Comparison of ENCODE assay signal across 25 mouse cellular contexts in genomic region chr11:64039600-64039999, GRCm38 (mm10).
"Had no signal": no experiment of that assay in that cellular context is flagged by ENCODE, and none has a peak within 500 bp of the region (broad histone marks: within the 10 kb centered on the region; RNA-seq: fewer than 3 reads in every experiment).

No protein-coding gene starts in this region.

- DNase-seq: gastrocnemius, adult 2 months; gastrocnemius, postnatal 10 days; gastrocnemius, postnatal 25 days; heart, adult 18-20 months; heart, postnatal 14 days; heart, postnatal 36 days; kidney, adult 18-20 months; kidney, adult 8-10 months; kidney, postnatal 14 days; kidney, postnatal 36 days; layer of hippocampus, adult 9-11 months; layer of hippocampus, postnatal 36 days; left cerebral cortex, postnatal 4 days; liver; liver, embryonic 13.5 days had no signal

- ATAC-seq: hindbrain, postnatal 0 days; intestine, embryonic 16.5 days had no signal

- H3K27me3 ChIP-seq: heart, embryonic 15.5 days; hindbrain, embryonic 15.5 days; kidney, embryonic 15.5 days; liver, embryonic 13.5 days; liver, embryonic 15.5 days had no signal

- H3K9ac ChIP-seq: heart, embryonic 13.5 days; heart, embryonic 15.5 days; hindbrain, embryonic 13.5 days; hindbrain, embryonic 15.5 days; kidney, embryonic 15.5 days; limb, embryonic 12.5 days; liver, embryonic 13.5 days; liver, embryonic 15.5 days had no signal

- H3K9me3 ChIP-seq: heart, embryonic 13.5 days; heart, embryonic 15.5 days; hindbrain, embryonic 13.5 days; hindbrain, embryonic 15.5 days; kidney, embryonic 15.5 days; limb, embryonic 12.5 days; liver, embryonic 13.5 days; liver, embryonic 15.5 days had no signal

- H3K36me3 ChIP-seq: heart, embryonic 15.5 days; kidney, embryonic 15.5 days; liver, embryonic 15.5 days had no signal

- H3K27ac ChIP-seq: gastrocnemius, adult 2 months; heart, embryonic 13.5 days; heart, embryonic 15.5 days; hindbrain, embryonic 13.5 days; hindbrain, embryonic 15.5 days; hindbrain, postnatal 0 days; kidney, embryonic 15.5 days; kidney, postnatal 0 days; limb, embryonic 12.5 days; liver, embryonic 13.5 days; liver, embryonic 15.5 days had no signal

- H3K4me3 ChIP-seq: gastrocnemius, adult 2 months; heart, embryonic 13.5 days; heart, embryonic 15.5 days; hindbrain, embryonic 13.5 days; hindbrain, embryonic 15.5 days; kidney, embryonic 15.5 days; limb, embryonic 12.5 days; liver, embryonic 13.5 days; liver, embryonic 15.5 days had no signal
